Mouse (Mus musculus) intestine, embryonic 14.5 days (tissue): ENCODE results near the gene Hist1h3c. TPM values are rescaled to one million over a fixed set of nuclear protein-coding genes. Genes with fewer than 3 reads are reported as not detected.
"Not testable (repeated sequence)": the region's sequence is repeated elsewhere in the genome, so short reads cannot be mapped to it uniquely, and the experiment has no call there.

Experiments
- ATAC-seq: fragments of 200-750 bp; cut with Nextera tagmentation; replicated peaks from 2 replicates; pipeline ENCODE4 v1.8.0; 2017; ENCODE audit warnings: low read depth, moderate number of reproducible peaks, moderate TSS enrichment, moderate library complexity; ENCODE audit not compliant: low FRiP score, low TSS enrichment
- DNase-seq: peaks from one replicate; pipeline ENCODE4 v3.0.0-alpha.2; 2018; ENCODE audit warnings: low spot score
- H3K27ac ChIP-seq: fragments of 300-500 bp; sonication (generic); 2 replicates; pipeline ENCODE4 v1.5.1; 2014; ENCODE audit warnings: low read depth, mild to moderate bottlenecking, control low read depth
- H3K27me3 ChIP-seq: fragments of 300-500 bp; sonication (generic); replicated peaks from 2 replicates; pipeline ENCODE4 v1.6.1; 2014; ENCODE audit warnings: low read length, control low read depth; ENCODE audit not compliant: control insufficient read depth, insufficient read depth
- H3K36me3 ChIP-seq: fragments of 300-500 bp; sonication (generic); 2 replicates; pipeline ENCODE4 v1.6.1; 2014; ENCODE audit warnings: low read length, control low read depth; ENCODE audit not compliant: control insufficient read depth, insufficient read depth
- H3K4me1 ChIP-seq: fragments of 300-500 bp; sonication (generic); replicated peaks from 2 replicates; pipeline ENCODE4 v1.6.1; 2014; ENCODE audit warnings: low read length, control low read depth, mixed read lengths; ENCODE audit not compliant: control insufficient read depth, insufficient read depth
- H3K4me2 ChIP-seq: fragments of 300-500 bp; sonication (generic); 2 replicates; pipeline ENCODE4 v1.6.1; 2014; ENCODE audit warnings: low read length
- H3K4me3 ChIP-seq: fragments of 300-500 bp; sonication (generic); 2 replicates; pipeline ENCODE4 v1.5.1; 2014; ENCODE audit warnings: low read depth, low read length, control low read depth, mixed read lengths
- H3K9ac ChIP-seq: fragments of 300-500 bp; sonication (generic); 2 replicates; pipeline ENCODE4 v1.6.1; 2014; ENCODE audit warnings: mild to moderate bottlenecking, low read length
- H3K9me3 ChIP-seq: fragments of 300-500 bp; sonication (generic); 2 replicates; pipeline ENCODE4 v1.6.1; 2016; ENCODE audit warnings: low read length, control low read depth; ENCODE audit not compliant: control insufficient read depth
- WGBS: fragments of 180-500 bp; shearing (Covaris S2); extraction: QIAGEN DNeasy Blood & Tissue Kit; methylation state at CpG from one replicate; pipeline ENCODE4 v1.1.7; 2014; 5-methylcytosine and 5-hydroxymethylcytosine counted together
- polyA plus RNA-seq: library from polyadenylated mRNA; unstranded; fragments of >200 nt; fragmentation: Nextera tagmentation; extraction: Ambion mirVana; gene quantifications from 2 replicates; pipeline ENCODE4 v1.2.1, GENCODE M21; 2014

Gene Hist1h3c
- polyA plus RNA-seq: 6.9 and 7.9 TPM in 2 replicates

- Histone ChIP-seq H3K27me3 (no peaks in the 10 kb centered on the region), H3K9me3 (no peaks in the 10 kb centered on the region), H3K4me1 (peaks cover 20% of the 10 kb centered on the region), H3K9ac (peak within 1 kb of the TSS; percentile 89), H3K4me3 (peak within 1 kb of the TSS; percentile 44), H3K36me3 (no peaks in the 10 kb centered on the region), H3K4me2 (peak within 1 kb of the TSS; percentile 92), H3K27ac (peak within 1 kb of the TSS; percentile 100)
- under 1% methylated on average over 21 of the region's 28 CpGs for WGBS
- DNase-seq (peak; percentile 88), ATAC-seq (peak; percentile 67)
Observed at GRCm38 (mm10) chr13:23745381-23746161, at the start of gene Hist1h3c. Gene Hist1h3c (minus strand): TSS chr13:23745602.

- Histone ChIP-seq H3K9ac (no peak overlapping the region), H3K27me3 (no peaks in the 10 kb centered on the region), H3K36me3 (no peaks in the 10 kb centered on the region), H3K4me1 (no peaks in the 10 kb centered on the region), H3K9me3 (no peaks in the 10 kb centered on the region), H3K27ac (no peak overlapping the region), H3K4me2 (no peak overlapping the region), H3K4me3 (no peak overlapping the region)
- ATAC-seq (no peak; the same call in 1 of the 2 replicates), DNase-seq (no peak)
- 40% methylated on average over 2 of the region's 2 CpGs for WGBS
Observed at GRCm38 (mm10) chr13:23792520-23792919, 47.1 kb upstream of the Hist1h3c start.

DNA sequence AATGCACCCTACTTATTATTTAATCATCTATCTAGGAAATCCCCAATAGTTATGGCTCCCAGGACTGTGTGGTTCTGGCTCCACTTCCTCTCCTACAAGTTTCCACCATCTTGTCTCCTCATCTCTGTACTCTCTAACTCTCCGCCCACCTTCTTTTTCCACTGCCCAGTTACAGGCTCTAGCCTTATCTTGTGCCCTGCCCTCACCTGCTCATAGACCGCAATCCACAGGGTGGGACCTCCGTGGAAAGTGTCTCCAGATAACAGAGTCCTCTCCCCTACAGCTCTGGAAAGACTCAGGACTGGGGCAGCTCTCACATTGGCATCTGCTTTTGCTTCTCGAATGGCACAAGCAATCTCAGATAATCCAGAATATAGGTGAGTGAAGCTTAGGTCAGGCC lies 33.6 kb upstream of the Hist1h3c start:
- no peaks in the 10 kb centered on the region for H3K9me3 ChIP-seq
- no peak overlapping the region for H3K4me3 ChIP-seq
- DNase-seq (no peak), ATAC-seq (no peak)
- WGBS: 69% methylated on average over 4 of the region's 4 CpGs
- no peaks in the 10 kb centered on the region for H3K27me3 ChIP-seq
- H3K9ac ChIP-seq: no peak overlapping the region
- no peaks in the 10 kb centered on the region for H3K36me3 ChIP-seq
- no peak overlapping the region for H3K4me2 ChIP-seq
- no peak overlapping the region for H3K27ac ChIP-seq
- H3K4me1 ChIP-seq: no peaks in the 10 kb centered on the region

DNA sequence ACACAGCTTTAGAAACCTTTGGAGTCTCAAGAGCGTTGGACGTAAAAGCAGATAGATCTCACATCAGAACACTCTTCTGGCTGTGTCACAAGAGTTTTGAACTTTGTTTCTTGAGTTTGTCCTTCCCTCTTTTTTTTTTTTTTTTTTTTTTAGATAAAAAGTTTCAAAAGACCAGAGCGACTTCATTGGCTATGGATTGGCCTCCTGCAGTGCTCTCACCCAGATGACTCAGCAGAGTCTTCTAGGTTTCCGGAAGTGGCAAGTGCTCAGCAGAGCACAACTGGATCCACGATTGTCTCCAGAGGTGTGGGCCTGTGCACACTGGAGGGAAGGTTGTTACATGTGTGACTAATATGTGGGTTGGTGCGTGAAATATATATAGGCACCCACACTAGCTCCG lies 32.9 kb upstream of the Hist1h3c start:
- WGBS: 93% methylated on average over 7 of the region's 7 CpGs
- H3K4me1 ChIP-seq: no peaks in the 10 kb centered on the region

GRCm38 (mm10) chr13:23772561-23773313 lies 27.3 kb upstream of the Hist1h3c start:
- no peak overlapping the region for H3K9ac ChIP-seq
- peak; percentile 83 for ATAC-seq
- DNase-seq: no peak
- H3K27me3 ChIP-seq: no peaks in the 10 kb centered on the region
- no peak overlapping the region for H3K27ac ChIP-seq
- H3K4me1 ChIP-seq: peaks cover 7% of the 10 kb centered on the region; the same call in 1 of the 2 replicates
- H3K36me3 ChIP-seq: no peaks in the 10 kb centered on the region
- WGBS: 22% methylated on average over 21 of the region's 21 CpGs
- no peak overlapping the region for H3K4me3 ChIP-seq
- peak overlapping the region; percentile 36 for H3K4me2 ChIP-seq
- no peaks in the 10 kb centered on the region for H3K9me3 ChIP-seq

More for the DNA sequence above, 32.9 kb upstream of the Hist1h3c start:
- DNase-seq (no peak), ATAC-seq (no peak)
- Histone ChIP-seq H3K27me3 (no peaks in the 10 kb centered on the region), H3K9ac (no peak overlapping the region), H3K4me3 (no peak overlapping the region), H3K27ac (no peak overlapping the region), H3K9me3 (no peaks in the 10 kb centered on the region), H3K4me2 (no peak overlapping the region), H3K36me3 (no peaks in the 10 kb centered on the region)

- 85% methylated on average over 2 of the region's 2 CpGs for WGBS
- H3K9ac ChIP-seq, H3K27ac ChIP-seq, H3K9me3 ChIP-seq, DNase-seq, ATAC-seq, H3K4me1 ChIP-seq, H3K4me3 ChIP-seq, H3K27me3 ChIP-seq, H3K36me3 ChIP-seq, H3K4me2 ChIP-seq: not testable (repeated sequence)
Observed at GRCm38 (mm10) chr13:23769613-23770012, 24.2 kb upstream of the Hist1h3c start, which contains the start of gene Trim38. Gene Trim38 (plus strand): TSS chr13:23769913.

DNA sequence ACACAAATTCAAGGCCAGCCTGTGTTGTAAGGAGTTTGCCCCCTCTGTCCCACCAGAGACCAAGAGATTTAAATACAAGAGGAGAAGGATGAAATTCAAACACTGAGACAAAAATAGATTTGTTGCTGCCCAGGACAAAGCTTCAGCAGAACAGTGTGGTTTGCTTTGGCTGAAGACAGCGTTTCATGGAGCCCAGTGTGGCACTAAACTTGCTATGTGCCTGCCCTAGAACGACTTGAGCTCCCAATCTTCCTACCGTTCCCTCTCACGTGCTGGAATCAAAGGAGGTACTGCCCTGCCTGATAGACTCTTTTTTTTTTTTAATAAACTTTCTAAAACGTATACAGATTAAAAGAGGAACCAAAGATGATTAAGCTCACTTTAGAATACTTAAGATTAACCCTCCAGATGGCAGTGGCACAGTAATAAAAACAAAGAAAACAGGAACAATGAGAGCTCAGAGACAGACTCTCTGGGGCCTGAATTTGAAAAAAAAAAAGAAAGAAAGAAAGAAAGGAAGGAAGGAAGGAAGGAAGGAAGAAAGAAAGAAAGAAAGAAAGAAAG lies 23.5 kb upstream of the Hist1h3c start:
- ATAC-seq: no peak
- no peak overlapping the region for H3K9ac ChIP-seq
- DNase-seq: no peak
- H3K36me3 ChIP-seq: no peaks in the 10 kb centered on the region
- H3K27ac ChIP-seq: no peak overlapping the region
- H3K4me3 ChIP-seq: no peak overlapping the region
- no peak overlapping the region for H3K4me2 ChIP-seq
- 55% methylated on average over 5 of the region's 5 CpGs for WGBS
- no peaks in the 10 kb centered on the region for H3K27me3 ChIP-seq
- peaks cover 13% of the 10 kb centered on the region for H3K4me1 ChIP-seq
- no peaks in the 10 kb centered on the region for H3K9me3 ChIP-seq

DNA sequence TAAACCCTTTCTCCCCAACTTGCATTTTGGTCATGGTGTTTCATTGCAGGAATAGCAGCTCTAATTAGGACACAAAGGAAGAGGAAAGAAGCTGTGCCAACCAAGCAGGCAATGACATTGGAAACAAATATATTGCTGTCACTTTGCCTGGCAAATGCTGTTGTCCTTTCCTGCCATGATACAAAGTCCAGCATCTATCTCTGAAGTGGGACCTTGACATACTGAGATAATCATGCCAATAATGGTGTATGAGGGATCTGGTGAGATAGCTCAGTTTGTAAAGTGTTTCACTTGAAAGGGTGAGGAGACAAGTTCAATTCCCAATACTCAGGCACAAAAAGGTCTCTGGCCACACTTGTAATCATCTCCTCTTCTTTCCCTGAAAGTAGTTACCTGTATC lies 21.4 kb upstream of the Hist1h3c start:
- H3K9me3 ChIP-seq: no peaks in the 10 kb centered on the region
- H3K27me3 ChIP-seq: no peaks in the 10 kb centered on the region
- H3K4me1 ChIP-seq: peaks cover 16% of the 10 kb centered on the region
- H3K4me3 ChIP-seq: no peak overlapping the region
- no peak overlapping the region for H3K9ac ChIP-seq
- no peaks in the 10 kb centered on the region for H3K36me3 ChIP-seq
- H3K4me2 ChIP-seq: no peak overlapping the region
- DNase-seq (no peak), ATAC-seq (no peak)
- no peak overlapping the region for H3K27ac ChIP-seq
